Mouse (Mus musculus): Measurements from ENCODE around the gene Ccl3. TPM values are rescaled to one million over a fixed set of nuclear protein-coding genes. Genes with fewer than 3 reads are reported as not detected.

Ccl3 gene
- total RNA-seq, 2 experiments from 2014 or later = not detected

DNA sequence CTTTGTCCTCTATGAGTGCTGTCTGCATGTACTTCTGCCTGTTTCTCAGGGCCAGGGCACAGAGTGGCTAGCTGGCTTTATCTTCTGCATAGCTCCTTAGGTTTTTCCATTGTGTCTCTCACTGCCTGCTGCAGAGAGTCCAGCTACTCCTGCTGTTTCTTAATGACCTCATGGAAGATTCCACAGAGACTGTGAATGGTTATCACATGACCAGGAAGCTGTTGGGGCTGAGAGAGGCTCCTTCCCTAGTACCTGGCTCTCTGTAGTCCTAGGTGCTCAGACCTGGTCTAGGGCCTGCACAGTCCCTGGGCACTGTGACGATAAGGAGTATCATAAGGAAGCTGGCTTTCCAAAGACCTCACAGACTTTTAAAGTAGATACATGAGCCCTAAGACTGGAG lies 18.5 kb downstream of the Ccl3 start:
- intact Hi-C loops (cut with DNase I; ENCODE audit: low total_unique reads) = no loop called here
- no peak for DNase-seq

DNA sequence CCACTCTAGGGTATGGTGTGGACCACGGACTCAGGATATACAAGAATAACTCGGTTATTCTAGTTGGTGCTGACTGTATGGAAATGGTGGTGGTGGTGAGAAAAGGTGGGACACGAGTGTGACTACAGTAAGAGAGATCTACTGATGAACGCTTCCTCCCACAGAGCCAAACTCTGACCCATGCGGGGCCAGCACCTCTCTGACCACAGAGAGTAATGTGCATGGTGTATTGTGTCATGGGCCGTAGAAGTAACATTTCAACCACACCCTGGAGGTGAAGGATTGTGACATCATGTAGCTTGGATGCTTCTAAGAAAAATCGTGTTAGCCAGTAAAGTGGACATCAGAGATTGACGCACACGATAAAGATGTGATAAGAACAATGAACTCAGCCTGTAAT lies 20.3 kb downstream of the Ccl3 start:
- intact Hi-C loops (cut with DNase I; ENCODE audit: low total_unique reads) = no loop called here
- DNase-seq = no peak

DNA sequence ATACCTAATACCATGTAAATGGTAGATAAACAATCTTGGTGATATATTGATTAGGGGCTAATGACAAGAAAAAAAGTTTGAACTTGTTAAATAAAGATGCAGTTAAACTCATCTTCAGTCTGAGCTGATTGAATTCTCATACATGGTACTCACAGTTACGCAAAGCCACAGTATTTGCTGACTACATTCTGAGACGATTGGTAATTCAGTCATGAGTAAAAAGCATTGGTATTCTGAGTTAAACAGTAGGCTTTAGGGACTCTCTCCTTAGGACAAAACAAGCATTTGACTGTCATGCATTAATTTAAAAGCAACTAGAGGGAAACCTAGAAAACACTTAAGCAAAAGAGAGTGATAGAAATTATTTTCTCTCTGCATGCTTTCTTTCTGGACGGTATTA lies 25.6 kb downstream of the Ccl3 start:
- intact Hi-C loops (cut with DNase I; ENCODE audit: low total_unique reads) = no loop called here
- DNase-seq = no peak

DNA sequence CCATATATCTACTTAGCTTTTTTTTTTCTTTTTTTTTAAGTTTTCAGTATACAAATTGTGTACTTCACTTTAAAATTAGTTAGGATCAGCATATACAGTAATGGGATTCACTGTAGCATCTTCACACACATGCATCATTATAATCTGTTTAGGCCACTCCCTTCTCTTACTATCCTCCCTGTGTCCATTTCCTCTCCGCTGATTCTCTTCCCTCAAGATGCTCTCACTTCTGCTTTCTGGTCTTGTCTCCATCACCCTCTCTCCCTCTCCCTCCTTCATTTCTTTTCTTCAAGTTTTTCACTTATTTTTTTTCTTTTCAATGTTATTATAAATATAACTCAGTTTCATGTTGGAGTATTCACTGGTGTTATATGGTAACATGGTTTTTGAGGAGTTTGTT lies 30.1 kb downstream of the Ccl3 start:
- intact Hi-C loops (cut with DNase I; ENCODE audit: low total_unique reads) = no loop called here

DNA sequence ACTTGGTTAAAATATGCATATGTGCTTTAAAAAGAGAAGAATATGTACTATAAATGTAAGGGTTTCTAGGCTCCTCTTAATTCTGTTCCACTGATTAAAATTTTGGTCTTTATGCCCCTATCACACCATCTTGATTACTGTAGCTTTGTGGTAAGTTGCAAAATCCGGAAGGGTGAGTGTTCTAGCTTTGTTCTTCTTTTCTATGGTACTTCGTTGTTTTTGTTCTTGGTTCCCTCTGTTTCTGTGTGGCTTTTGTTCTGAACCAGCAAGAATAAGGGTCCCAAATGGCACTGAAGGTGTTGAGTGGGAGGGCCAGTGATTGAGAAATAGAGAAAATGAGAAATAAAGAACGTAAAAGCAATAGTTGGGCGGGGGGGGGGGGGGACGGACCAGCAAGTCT lies 30.9 kb downstream of the Ccl3 start:
- intact Hi-C loops (cut with DNase I; ENCODE audit: low total_unique reads) = no loop called here
- no peak for DNase-seq

More for the DNA sequence above, 30.1 kb downstream of the Ccl3 start:
- DNase-seq = no peak

DNA sequence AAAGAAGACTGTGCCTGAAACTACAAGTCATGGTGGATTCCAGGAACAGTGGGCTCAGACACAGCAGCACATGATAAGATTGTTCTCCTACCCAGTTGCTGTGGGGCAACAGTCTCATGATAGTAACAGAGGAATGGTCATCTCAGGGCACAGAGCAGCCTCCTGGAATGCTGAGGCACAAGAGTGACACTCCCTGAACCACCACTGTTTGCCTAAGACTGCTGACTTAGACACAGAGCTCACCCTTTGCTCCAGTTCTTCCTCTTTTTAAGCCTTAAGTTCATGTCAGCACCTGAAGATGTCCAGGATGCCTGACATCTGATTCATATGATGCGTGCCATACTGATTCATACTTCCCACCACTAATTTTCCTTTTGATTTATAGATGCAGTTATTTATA lies 32.6 kb downstream of the Ccl3 start:
- no peak for DNase-seq
- intact Hi-C loops (cut with DNase I; ENCODE audit: low total_unique reads) = no loop called here

DNA sequence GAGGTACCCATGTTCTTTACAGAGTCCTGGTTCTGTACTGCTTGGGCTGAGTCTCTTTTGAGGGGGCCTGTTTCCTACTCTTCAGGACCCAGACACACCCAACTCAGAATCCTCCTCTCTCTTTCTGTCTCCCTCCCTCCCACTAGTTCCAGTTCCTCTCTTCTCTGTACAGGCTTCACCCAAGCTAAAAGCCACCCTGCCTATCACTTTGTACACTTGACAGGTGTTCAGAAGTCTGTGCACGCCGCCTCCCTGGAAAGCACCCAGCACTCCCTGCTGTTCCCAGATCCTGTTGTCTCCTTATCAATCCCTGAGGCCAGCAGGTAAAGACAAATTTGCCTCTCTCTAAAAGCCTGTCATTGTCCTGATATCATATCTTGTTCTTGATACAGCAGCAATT lies 38.3 kb downstream of the Ccl3 start:
- DNase-seq = no peak
- intact Hi-C loops (cut with DNase I; ENCODE audit: low total_unique reads) = no loop called here

DNA sequence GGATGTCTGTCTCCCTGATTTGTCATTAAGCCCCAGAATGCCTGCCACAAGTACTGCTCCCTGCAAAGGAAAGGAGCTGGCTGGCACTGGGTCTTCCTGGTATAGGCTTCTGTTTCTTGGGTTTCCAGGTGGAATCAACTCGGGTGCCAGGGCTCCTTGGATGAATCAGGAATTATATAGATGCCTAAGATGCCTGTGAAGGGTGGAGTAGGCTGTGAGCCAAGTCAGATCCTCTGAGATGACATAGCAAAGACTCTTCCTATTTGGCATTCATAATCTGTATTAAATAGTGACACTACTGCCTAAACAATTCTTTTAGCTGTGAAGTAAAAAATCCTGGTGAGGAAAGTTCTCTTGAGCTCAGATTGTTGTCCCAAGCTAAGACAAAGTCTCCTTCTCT lies 42.8 kb downstream of the Ccl3 start:
- no peak for DNase-seq

DNA sequence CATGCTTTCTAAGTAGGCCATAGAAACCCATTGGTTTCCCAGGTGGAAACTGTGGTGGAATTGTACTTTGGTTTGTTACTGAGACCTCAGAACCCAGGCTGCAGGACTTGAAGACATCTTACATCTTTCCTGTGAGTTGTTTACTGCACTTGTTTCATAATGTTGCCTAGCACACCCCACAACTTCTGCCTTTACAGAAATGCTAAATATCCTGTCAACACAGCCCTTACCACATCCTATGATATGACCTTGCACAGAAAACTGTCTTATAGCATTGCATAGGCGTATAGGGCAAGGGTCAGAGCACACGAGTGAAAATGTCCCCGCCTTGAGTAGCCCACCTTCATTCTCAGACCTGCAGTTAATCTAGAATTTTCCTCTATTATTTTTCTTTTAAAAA lies 43.6 kb downstream of the Ccl3 start:
- intact Hi-C loops (cut with DNase I; ENCODE audit: low total_unique reads) = no loop called here
- DNase-seq = no peak

More for the DNA sequence above, 42.8 kb downstream of the Ccl3 start:
- intact Hi-C loops (cut with DNase I; ENCODE audit: low total_unique reads) = no loop called here

DNA sequence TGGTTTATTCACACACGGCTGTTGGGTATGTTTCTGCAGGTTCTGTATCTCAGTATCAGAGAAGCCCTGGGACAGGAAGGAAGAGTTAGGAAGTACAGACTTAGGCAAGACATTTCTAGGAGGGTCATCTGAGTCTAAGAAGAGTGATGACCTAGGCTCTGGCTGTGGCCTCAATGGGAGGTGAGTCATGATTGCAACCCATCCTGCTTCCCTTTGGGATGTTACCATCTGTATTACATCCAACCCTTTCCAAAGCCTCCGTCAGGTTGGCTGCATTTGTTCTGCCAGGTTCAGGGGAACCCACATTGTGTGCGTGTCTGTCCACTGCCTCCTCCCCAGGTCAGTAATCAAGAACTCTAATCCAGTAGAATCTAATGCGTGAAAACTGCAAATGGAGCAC lies 44.5 kb downstream of the Ccl3 start:
- intact Hi-C loops (cut with DNase I; ENCODE audit: low total_unique reads) = no loop called here
- DNase-seq = no peak

DNA sequence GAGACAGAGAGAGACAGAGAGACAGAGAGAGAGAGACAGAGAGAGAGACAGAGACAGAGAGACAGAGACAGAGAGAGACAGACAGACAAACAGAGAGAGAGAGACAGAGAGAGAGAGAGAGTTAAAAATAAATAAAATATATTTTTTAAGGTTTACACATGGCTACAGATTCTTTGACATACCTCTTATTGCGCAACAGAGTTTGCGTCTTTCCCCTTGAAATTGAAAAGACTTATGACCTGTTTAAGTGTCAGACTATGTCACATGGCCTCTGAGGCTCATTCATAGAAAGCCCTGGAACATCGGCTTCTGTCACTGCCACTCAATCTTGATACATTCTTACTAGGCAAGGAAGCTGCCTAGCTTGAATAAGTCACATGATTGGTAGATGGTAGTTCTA lies 45.8 kb downstream of the Ccl3 start:
- DNase-seq = no peak
- intact Hi-C loops (cut with DNase I; ENCODE audit: low total_unique reads) = no loop called here

DNA sequence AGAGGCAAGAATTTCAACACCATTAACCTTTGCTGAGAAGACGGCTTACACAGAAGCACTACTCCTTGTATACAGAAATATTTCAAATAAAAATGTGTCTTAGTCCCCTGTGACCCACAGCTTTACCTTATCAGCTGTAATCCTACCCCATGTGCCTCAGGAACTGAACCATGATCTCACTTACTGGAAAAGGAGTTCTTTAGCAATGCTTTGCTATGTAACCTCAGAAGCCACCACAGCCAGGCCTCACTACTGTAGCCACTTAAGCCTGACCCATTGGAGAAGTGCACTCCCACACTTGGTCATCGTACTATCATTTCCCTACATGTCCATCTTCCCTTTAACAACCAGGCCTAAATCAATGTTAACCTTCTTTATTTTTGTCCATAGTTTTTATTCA lies 48.6 kb downstream of the Ccl3 start:
- DNase-seq = no peak
- intact Hi-C loops (cut with DNase I; ENCODE audit: low total_unique reads) = no loop called here

DNA sequence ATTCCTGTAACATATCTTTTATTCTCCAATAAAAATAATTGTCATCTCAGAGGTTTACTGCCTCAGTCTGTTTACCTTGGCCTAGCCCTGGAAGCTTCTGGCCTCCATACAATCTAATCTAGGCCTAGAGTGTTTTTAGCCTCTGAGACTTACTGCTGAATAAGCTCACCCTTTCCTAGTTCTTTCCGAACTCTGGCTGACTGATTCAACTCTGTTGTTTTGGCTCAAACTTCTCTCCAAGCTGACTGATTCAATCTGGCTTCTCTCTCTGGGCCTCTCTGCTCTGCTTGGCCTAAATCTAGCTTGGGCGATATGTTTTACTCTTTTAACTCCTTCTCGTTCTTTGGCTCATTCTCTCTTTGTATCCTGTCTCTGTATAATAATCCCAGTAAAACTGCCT lies 50.2 kb downstream of the Ccl3 start:
- intact Hi-C loops (cut with DNase I; ENCODE audit: low total_unique reads) = no loop called here
- no peak for DNase-seq

DNA sequence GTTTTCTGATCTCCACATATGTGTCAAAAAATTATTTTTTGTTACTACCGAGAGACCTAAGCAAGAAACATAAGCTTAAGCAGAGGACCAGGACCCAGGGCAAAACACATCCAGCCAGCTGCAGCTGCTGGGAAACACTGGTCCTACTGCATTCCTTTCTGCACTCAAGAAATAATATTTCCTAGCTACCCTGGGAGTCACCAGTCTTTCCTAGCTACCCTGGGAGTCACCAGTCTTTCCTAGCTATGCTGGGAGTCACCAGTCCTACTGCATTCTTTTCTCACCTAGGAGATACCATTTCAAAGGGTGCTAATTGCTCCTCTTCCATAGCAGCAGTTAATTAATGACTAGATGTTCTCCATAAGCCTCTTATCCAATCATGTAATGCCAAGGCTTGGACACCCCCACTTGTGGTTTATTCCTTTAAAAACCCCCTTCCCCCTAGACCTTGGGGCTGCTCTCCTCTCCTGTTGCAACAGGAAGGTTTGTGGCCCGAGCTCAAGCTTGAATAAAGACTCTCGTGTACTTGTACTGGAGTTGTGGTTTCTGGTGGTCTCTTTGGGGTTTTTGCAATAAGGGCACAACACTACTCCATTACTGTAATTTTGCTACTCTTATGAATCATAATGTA lies 50.8 kb downstream of the Ccl3 start:
- DNase-seq = no peak
- intact Hi-C loops (cut with DNase I; ENCODE audit: low total_unique reads) = no loop called here

Other genes starting within 250 kb of the Ccl3 start
- gene Rasl10b, start 240.2 kb downstream of the Ccl3 start, total RNA-seq (2021) = under 1 TPM; 0.31 to 0.45 TPM
- not detected for gene Gas2l2, start 219.9 kb downstream of the Ccl3 start, total RNA-seq (2021)
- gene 1700020L24Rik, start 211.7 kb downstream of the Ccl3 start, total RNA-seq (2021) = not detected
- gene Mmp28, start 186.3 kb downstream of the Ccl3 start, total RNA-seq (2021) = 1 to 10 TPM; 3.7 to 4.0 TPM
- 10 to 100 TPM; 22.5 to 24.5 TPM for gene Taf15, start 176.3 kb downstream of the Ccl3 start, total RNA-seq (2021)
- gene Heatr9, start 127.2 kb downstream of the Ccl3 start, total RNA-seq (2021) = not detected
- gene Ccl5, start 118.8 kb downstream of the Ccl3 start, total RNA-seq (2021) = not detected
- 1 to 10 TPM; 4.1 to 5.9 TPM for gene Ccl9, start 70.7 kb downstream of the Ccl3 start, total RNA-seq (2021)
- 1 to 10 TPM; 2.7 to 2.9 TPM for gene Ccl6, start 56.3 kb downstream of the Ccl3 start, total RNA-seq (2021)
- gene Rpl9-ps1, start 3.7 kb downstream of the Ccl3 start, total RNA-seq (2021) = not detected
- gene Ccl4, start 13.2 kb upstream of the Ccl3 start, total RNA-seq (2021) = not detected
- gene Wfdc17, start 54.6 kb upstream of the Ccl3 start, total RNA-seq (2021) = under 1 TPM; 0.43 to 0.64 TPM
- gene Wfdc18, start 59.7 kb upstream of the Ccl3 start, total RNA-seq (2021) = not detected
- gene Wfdc21, start 97.6 kb upstream of the Ccl3 start, total RNA-seq (2021) = not detected
- gene Heatr6, start 104.3 kb upstream of the Ccl3 start, total RNA-seq (2021) = 1 to 10 TPM; 6.6 TPM
- gene Hnf1b, start 200.7 kb upstream of the Ccl3 start, total RNA-seq (2021) = not detected